ENCODE assay signal across 10 mouse cellular contexts in the genomic region with DNA sequence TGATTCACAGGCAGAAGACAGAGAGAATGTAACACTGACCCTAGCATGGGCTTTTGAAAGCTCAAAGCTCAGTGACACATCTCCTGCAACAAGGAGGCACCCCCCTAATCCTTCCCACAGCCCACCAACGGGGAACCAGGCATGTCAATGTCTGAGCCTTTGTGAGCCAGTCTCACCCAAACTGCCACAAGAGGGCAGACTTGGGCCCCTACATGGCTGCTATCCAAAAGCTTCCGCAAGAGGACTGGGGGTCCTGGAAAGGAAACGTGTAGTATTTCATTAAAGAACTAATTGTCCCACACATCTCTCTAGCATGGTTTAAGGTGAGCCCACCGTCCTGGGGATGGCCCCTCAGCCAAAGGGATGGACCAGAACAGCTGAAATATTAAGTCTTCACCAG. TPM values are rescaled to one million over a fixed set of nuclear protein-coding genes. Genes with fewer than 3 reads are reported as not detected.
A peak's percentile ranks its signal among the peaks of the same experiment; 100 is the strongest.
DNase-seq lines count a peak whose midpoint lies in the region; ATAC-seq and TF ChIP-seq lines count a peak whose summit lies in the region.
"Had no signal": no experiment of that assay in that cellular context is flagged by ENCODE, and none has a peak within 500 bp of the region (broad histone marks: within the 10 kb centered on the region; RNA-seq: fewer than 3 reads in every experiment).

No protein-coding gene starts in this region.

- no peak overlapping the region for H3K27ac ChIP-seq in kidney, postnatal 0 days
- no peak overlapping the region for H3K27ac ChIP-seq in kidney, embryonic 15.5 days
- H3K27ac ChIP-seq in ES-Bruce4 (ENCODE audit: insufficient read depth, low read length), result no peak overlapping the region
- H3K27ac ChIP-seq: embryonic facial prominence, embryonic 13.5 days; stomach, embryonic 15.5 days had no signal

- no peak overlapping the region for H3K4me3 ChIP-seq in kidney, postnatal 0 days (replicated peaks; ENCODE audit: low read depth, low read length)
- no peak overlapping the region for H3K4me3 ChIP-seq in kidney, embryonic 15.5 days (replicated peaks)
- no peak overlapping the region for H3K4me3 ChIP-seq in ES-Bruce4 (ENCODE audit: low read depth, low read length)
- H3K4me3 ChIP-seq: embryonic facial prominence, embryonic 13.5 days; stomach, embryonic 15.5 days had no signal

- no peak for TF ChIP-seq EP300 in ES-Bruce4 (IDR thresholded peaks at IDR 0.05; ENCODE audit: insufficient read depth, low read depth, low read length)

- no peaks in the 10 kb centered on the region for H3K9me3 ChIP-seq in kidney, postnatal 0 days (replicated peaks; ENCODE audit: low read length)
- no peaks in the 10 kb centered on the region for H3K9me3 ChIP-seq in kidney, embryonic 15.5 days (replicated peaks)
- H3K9me3 ChIP-seq in ES-Bruce4 (replicated peaks; ENCODE audit: control insufficient read depth, insufficient read depth, low read length, poor library complexity, severe bottlenecking), result no peaks in the 10 kb centered on the region
- H3K9me3 ChIP-seq: embryonic facial prominence, embryonic 13.5 days; stomach, embryonic 15.5 days had no signal

- ATAC-seq in kidney, postnatal 0 days (replicated peaks; ENCODE audit: low FRiP score, low read depth), result no peak
- ATAC-seq in kidney, embryonic 15.5 days (replicated peaks; ENCODE audit: low FRiP score), result no peak

- 10% methylated on average over 4 of the region's 4 CpGs for WGBS in kidney, postnatal 0 days
- 9% methylated on average over 4 of the region's 4 CpGs for WGBS in kidney, embryonic 15.5 days

- no peak overlapping the region for H3K9ac ChIP-seq in kidney, postnatal 0 days (ENCODE audit: low read depth, low read length)
- no peak overlapping the region for H3K9ac ChIP-seq in kidney, embryonic 15.5 days
- H3K9ac ChIP-seq in ES-Bruce4 (ENCODE audit: low read depth, poor library complexity, severe bottlenecking), result no peak overlapping the region
- H3K9ac ChIP-seq: embryonic facial prominence, embryonic 13.5 days; stomach, embryonic 15.5 days had no signal

- peak; percentile 44 for DNase-seq in kidney, postnatal 0 days (ENCODE audit: low spot score)
- peak; percentile 74 for DNase-seq in ZHBTc4 (ENCODE audit: low read depth, low spot score)
- peak; percentile 46 for DNase-seq in lung, postnatal 14 days
- DNase-seq in frontal cortex, postnatal 10 days (ENCODE audit: low spot score in 2 of 2), result no peak
- no peak for DNase-seq in frontal cortex, postnatal 14 days (ENCODE audit: low spot score in 2 of 2)

- no peak for TF ChIP-seq POLR2A in ES-Bruce4 (IDR thresholded peaks at IDR 0.05; ENCODE audit: insufficient read depth, low read length)

- no peaks in the 10 kb centered on the region for H3K36me3 ChIP-seq in kidney, postnatal 0 days (ENCODE audit: insufficient read depth, low read length)
- H3K36me3 ChIP-seq in kidney, embryonic 15.5 days, result no peaks in the 10 kb centered on the region
- H3K36me3 ChIP-seq in ES-Bruce4 (ENCODE audit: control insufficient read depth, insufficient read depth, low read length, poor library complexity, severe bottlenecking), result no peaks in the 10 kb centered on the region
- H3K36me3 ChIP-seq: embryonic facial prominence, embryonic 13.5 days; stomach, embryonic 15.5 days had no signal

- no peak overlapping the region for H3K4me2 ChIP-seq in kidney, postnatal 0 days (ENCODE audit: low read length)
- no peak overlapping the region for H3K4me2 ChIP-seq in kidney, embryonic 15.5 days
- H3K4me2 ChIP-seq: embryonic facial prominence, embryonic 13.5 days; stomach, embryonic 15.5 days had no signal

- H3K4me1 ChIP-seq in kidney, postnatal 0 days (replicated peaks; ENCODE audit: insufficient read depth, low read length), result no peaks in the 10 kb centered on the region
- no peaks in the 10 kb centered on the region for H3K4me1 ChIP-seq in kidney, embryonic 15.5 days
- no peaks in the 10 kb centered on the region for H3K4me1 ChIP-seq in ES-Bruce4 (ENCODE audit: control insufficient read depth, insufficient read depth, low read length)
- H3K4me1 ChIP-seq: embryonic facial prominence, embryonic 13.5 days; stomach, embryonic 15.5 days had no signal

- H3K27me3 ChIP-seq in kidney, postnatal 0 days (ENCODE audit: insufficient read depth, low read length), result no peaks in the 10 kb centered on the region
- 0 out of 2 replicates have a peak, but pooled peaks cover 3% of the 10 kb centered on the region for H3K27me3 ChIP-seq in kidney, embryonic 15.5 days
- H3K27me3 ChIP-seq in ES-Bruce4 (ENCODE audit: control insufficient read depth, insufficient read depth, low read length, poor library complexity, severe bottlenecking), result no peaks in the 10 kb centered on the region
- H3K27me3 ChIP-seq: stomach, embryonic 15.5 days had no signal

- peak; percentile 69 for TF ChIP-seq CTCF in kidney, postnatal 0 days (IDR thresholded peaks at IDR 0.05; ENCODE audit: low read depth)
- TF ChIP-seq CTCF in ES-Bruce4 (IDR thresholded peaks at IDR 0.05; ENCODE audit: low read depth, low read length), result peak; percentile 87

RNA-seq across cellular contexts. Expression of a gene that starts 6.6 kb away (rescaled TPM):
- 7.6 and 11.5 TPM in 2 replicates for polyA plus RNA-seq in kidney, postnatal 0 days (2015; fragmentation: Nextera tagmentation; extraction: Ambion mirVana)
- 15.2 and 16.1 TPM in 2 replicates for polyA plus RNA-seq in kidney, embryonic 15.5 days (2015; fragmentation: Nextera tagmentation; extraction: Ambion mirVana)
- polyA plus RNA-seq in ES-Bruce4 (2011; ENCODE audit: insufficient read depth, insufficient read length, low read depth, missing spikeins), result 20.5 and 23.9 TPM in 2 replicates

RNA-seq across cellular contexts. Expression of a gene that starts 17.7 kb away (rescaled TPM):
- polyA plus RNA-seq in kidney, postnatal 0 days (2015; fragmentation: Nextera tagmentation; extraction: Ambion mirVana), result 2.5 and 2.6 TPM in 2 replicates
- 2.5 and 2.8 TPM in 2 replicates for polyA plus RNA-seq in kidney, embryonic 15.5 days (2015; fragmentation: Nextera tagmentation; extraction: Ambion mirVana)
- polyA plus RNA-seq in ES-Bruce4 (2011; ENCODE audit: insufficient read depth, insufficient read length, low read depth, missing spikeins), result 1.3 and 2.0 TPM in 2 replicates

RNA-seq across cellular contexts. Expression of a gene that starts 26.2 kb away (rescaled TPM):
- polyA plus RNA-seq in kidney, postnatal 0 days (2015; fragmentation: Nextera tagmentation; extraction: Ambion mirVana), result 56.3 and 57.9 TPM in 2 replicates
- 84.2 and 93.7 TPM in 2 replicates for polyA plus RNA-seq in kidney, embryonic 15.5 days (2015; fragmentation: Nextera tagmentation; extraction: Ambion mirVana)
- 76.9 and 81.2 TPM in 2 replicates for polyA plus RNA-seq in ES-Bruce4 (2011; ENCODE audit: insufficient read depth, insufficient read length, low read depth, missing spikeins)

RNA-seq across cellular contexts. Expression of a gene that starts 36.6 kb away (rescaled TPM):
- polyA plus RNA-seq in kidney, postnatal 0 days (2015; fragmentation: Nextera tagmentation; extraction: Ambion mirVana), result 234 and 243 TPM in 2 replicates
- 319 and 321 TPM in 2 replicates for polyA plus RNA-seq in kidney, embryonic 15.5 days (2015; fragmentation: Nextera tagmentation; extraction: Ambion mirVana)
- polyA plus RNA-seq in ES-Bruce4 (2011; ENCODE audit: insufficient read depth, insufficient read length, low read depth, missing spikeins), result 206 and 216 TPM in 2 replicates

RNA-seq across cellular contexts. Expression of a gene that starts 43.5 kb away (rescaled TPM):
- not detected in 2 replicates for polyA plus RNA-seq in kidney, postnatal 0 days (2015; fragmentation: Nextera tagmentation; extraction: Ambion mirVana)
- polyA plus RNA-seq in kidney, embryonic 15.5 days (2015; fragmentation: Nextera tagmentation; extraction: Ambion mirVana), result not detected in 2 replicates
- polyA plus RNA-seq in ES-Bruce4 (2011; ENCODE audit: insufficient read depth, insufficient read length, low read depth, missing spikeins), result not detected in 2 replicates
- polyA plus RNA-seq: embryonic facial prominence, embryonic 13.5 days; limb, embryonic 14.5 days; stomach, embryonic 15.5 days had no signal

Comparison
In these comparisons a context has a peak if more than half of its experiments do, and no peak if none do; other contexts are left out.
1. DNase-seq: peak in kidney, postnatal 0 days (single experiment), ZHBTc4 (single experiment) and lung, postnatal 14 days (single experiment); none in frontal cortex, postnatal 10 days (0 of 2) and frontal cortex, postnatal 14 days (0 of 2).